Mouse (Mus musculus): ENCODE data around the gene Erich3. TPM values are rescaled to one million over a fixed set of nuclear protein-coding genes. Genes with fewer than 3 reads are reported as not detected.

Gene Erich3
- total and polyA plus RNA-seq, 3 experiments = not detected

DNA sequence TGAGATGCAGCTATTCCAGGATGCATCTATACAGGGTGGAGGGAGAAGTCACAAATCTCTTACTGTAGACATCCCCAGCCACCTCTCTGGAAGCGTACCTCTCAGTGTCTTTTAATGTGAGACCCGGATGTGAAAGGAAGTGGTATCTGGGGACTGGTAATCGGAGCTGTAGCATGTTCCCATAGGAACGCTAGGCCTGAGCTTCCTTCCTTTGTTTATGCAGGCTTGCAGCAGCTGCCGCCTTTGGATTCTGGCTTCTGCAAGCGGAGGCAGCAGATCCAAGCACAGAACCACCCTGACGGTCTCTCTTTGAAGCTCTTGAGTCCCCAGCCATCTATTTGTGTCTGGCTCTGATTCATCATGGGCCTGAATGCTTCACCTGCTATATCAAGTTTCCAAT, 143.0 kb downstream of the Erich3 start:
- Histone ChIP-seq H3K4me1 (ENCODE audit: control insufficient read depth in 1 of 2, insufficient read depth in 2 of 2, low read length in 2 of 2) (no peaks in the 10 kb centered on the region), H3K36me3 (ENCODE audit: control insufficient read depth in 1 of 2, insufficient read depth in 2 of 2, low read length in 2 of 2) (no peaks in the 10 kb centered on the region), H3K79me2 (ENCODE audit: control insufficient read depth, insufficient read depth, low read length, poor library complexity) (no peaks in the 10 kb centered on the region), H3K4me3 (ENCODE audit: control insufficient read depth in 1 of 2, insufficient read depth in 1 of 2, low read depth in 2 of 2, low read length in 2 of 2) (no peak overlapping the region), H3K27me3 (ENCODE audit: control insufficient read depth in 1 of 2, insufficient read depth in 2 of 2, low read length in 2 of 2) (no peaks in the 10 kb centered on the region), H3K9ac (ENCODE audit: control insufficient read depth, low read depth, low read length, poor library complexity, severe bottlenecking) (no peak overlapping the region), H3K9me3 (replicated peaks; ENCODE audit: insufficient read depth, low read length) (no peaks in the 10 kb centered on the region), H3K27ac (ENCODE audit: control insufficient read depth, low read depth, low read length) (no peak overlapping the region)
- no peak for TF ChIP-seq NRF1 (IDR thresholded peaks at IDR 0.05; ENCODE audit: insufficient read depth, low read depth, low read length, poor library complexity, severe bottlenecking)
- TF ChIP-seq GABPA (IDR thresholded peaks at IDR 0.05; ENCODE audit: low read depth, low read length) = no peak
- no peak for TF ChIP-seq JUND (IDR thresholded peaks at IDR 0.05; ENCODE audit: low read depth, low read length)
- no peak for TF ChIP-seq CHD1 (IDR thresholded peaks at IDR 0.05; ENCODE audit: low read depth, low read length)
- TF ChIP-seq MYB (IDR thresholded peaks at IDR 0.05; ENCODE audit: low read depth, low read length) = no peak
- no peak for TF ChIP-seq CHD2 (IDR thresholded peaks at IDR 0.05; ENCODE audit: low read length)
- no peak for TF ChIP-seq ZC3H11A (IDR thresholded peaks at IDR 0.05; ENCODE audit: low read depth, low read length)
- no peak for TF ChIP-seq SMC3 (IDR thresholded peaks at IDR 0.05; ENCODE audit: low read depth, low read length)
- TF ChIP-seq MEF2A (IDR thresholded peaks at IDR 0.05; ENCODE audit: extremely low read depth, insufficient replicate concordance, low read depth, low read length, poor library complexity, severe bottlenecking) = no peak
- no peak for TF ChIP-seq ZNF384 (IDR thresholded peaks at IDR 0.05; ENCODE audit: low read depth, low read length)
- TF ChIP-seq POLR2AphosphoS2 (IDR thresholded peaks at IDR 0.05; ENCODE audit: low read length) = no peak
- TF ChIP-seq ZMIZ1 (IDR thresholded peaks at IDR 0.05; ENCODE audit: low read depth, low read length) = no peak
- no peak for DNase-seq (ENCODE audit: low read depth, low spot score)

DNA sequence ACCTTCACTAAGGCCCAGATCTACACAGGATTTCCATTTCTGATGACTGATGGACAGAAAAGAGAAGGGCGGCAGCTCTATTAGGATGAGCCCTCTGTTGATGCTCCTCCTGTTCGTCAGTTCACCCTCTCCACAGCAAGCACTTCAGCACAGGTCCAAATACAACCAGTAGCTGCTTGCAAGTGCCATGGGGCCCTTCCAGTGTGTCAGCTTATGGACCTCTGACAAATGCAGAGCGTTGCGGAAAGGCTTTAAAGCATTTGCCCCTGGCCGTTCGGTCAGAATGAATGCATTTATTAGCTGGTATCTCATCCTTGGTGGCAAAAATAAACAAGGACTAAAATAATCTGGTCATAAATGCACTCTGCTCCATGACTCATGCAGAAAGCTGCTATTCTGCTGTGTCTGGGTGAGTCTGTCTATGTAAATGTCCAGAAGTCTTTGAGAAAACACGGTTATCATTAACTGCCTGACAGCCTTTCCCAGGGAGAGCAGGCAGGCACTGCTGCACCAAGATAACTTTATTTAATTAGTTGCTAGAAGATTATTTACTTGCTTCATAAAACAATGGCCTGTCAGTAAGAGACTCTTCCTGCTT, 146.7 kb downstream of the Erich3 start:
- no peak for DNase-seq (ENCODE audit: low read depth, low spot score)
- H3K9me3 ChIP-seq (replicated peaks; ENCODE audit: insufficient read depth, low read length) = no peaks in the 10 kb centered on the region
- no peak for TF ChIP-seq ZC3H11A (IDR thresholded peaks at IDR 0.05; ENCODE audit: low read depth, low read length)
- TF ChIP-seq SMC3 (IDR thresholded peaks at IDR 0.05; ENCODE audit: low read depth, low read length) = no peak
- no peak overlapping the region for H3K4me3 ChIP-seq (ENCODE audit: control insufficient read depth in 1 of 2, insufficient read depth in 1 of 2, low read depth in 2 of 2, low read length in 2 of 2)
- no peak overlapping the region for H3K27ac ChIP-seq (ENCODE audit: control insufficient read depth, low read depth, low read length)
- no peaks in the 10 kb centered on the region for H3K79me2 ChIP-seq (ENCODE audit: control insufficient read depth, insufficient read depth, low read length, poor library complexity)
- no peak overlapping the region for H3K9ac ChIP-seq (ENCODE audit: control insufficient read depth, low read depth, low read length, poor library complexity, severe bottlenecking)
- H3K27me3 ChIP-seq (ENCODE audit: control insufficient read depth in 1 of 2, insufficient read depth in 2 of 2, low read length in 2 of 2) = no peaks in the 10 kb centered on the region
- H3K36me3 ChIP-seq (ENCODE audit: control insufficient read depth in 1 of 2, insufficient read depth in 2 of 2, low read length in 2 of 2) = no peaks in the 10 kb centered on the region
- no peaks in the 10 kb centered on the region for H3K4me1 ChIP-seq (ENCODE audit: control insufficient read depth in 1 of 2, insufficient read depth in 2 of 2, low read length in 2 of 2)

DNA sequence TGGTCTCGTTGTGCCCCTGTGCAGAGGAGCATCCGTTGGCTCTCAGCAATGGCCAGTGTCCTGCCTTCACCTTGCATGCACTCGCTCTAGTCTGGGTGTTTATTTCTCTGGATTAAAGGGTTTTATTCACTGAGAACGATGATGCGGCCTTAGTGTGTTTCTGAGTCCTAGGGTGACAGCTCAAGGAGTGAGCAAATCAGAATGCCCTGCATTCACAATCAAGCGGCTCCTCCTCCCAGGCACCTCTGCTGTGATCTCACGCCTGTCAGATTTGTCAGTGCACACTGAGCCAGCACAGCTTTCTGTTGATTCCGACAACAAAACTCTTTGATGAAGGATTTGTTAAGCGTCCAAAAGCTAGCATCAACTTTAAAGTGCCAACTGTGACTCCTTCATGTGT, 147.6 kb downstream of the Erich3 start:
- Histone ChIP-seq H3K27me3 (ENCODE audit: control insufficient read depth in 1 of 2, insufficient read depth in 2 of 2, low read length in 2 of 2) (no peaks in the 10 kb centered on the region), H3K9ac (ENCODE audit: control insufficient read depth, low read depth, low read length, poor library complexity, severe bottlenecking) (no peak overlapping the region), H3K36me3 (ENCODE audit: control insufficient read depth in 1 of 2, insufficient read depth in 2 of 2, low read length in 2 of 2) (no peaks in the 10 kb centered on the region), H3K27ac (ENCODE audit: control insufficient read depth, low read depth, low read length) (no peak overlapping the region), H3K4me1 (ENCODE audit: control insufficient read depth in 1 of 2, insufficient read depth in 2 of 2, low read length in 2 of 2) (no peaks in the 10 kb centered on the region), H3K79me2 (ENCODE audit: control insufficient read depth, insufficient read depth, low read length, poor library complexity) (no peaks in the 10 kb centered on the region), H3K9me3 (replicated peaks; ENCODE audit: insufficient read depth, low read length) (no peaks in the 10 kb centered on the region), H3K4me3 (ENCODE audit: control insufficient read depth in 1 of 2, insufficient read depth in 1 of 2, low read depth in 2 of 2, low read length in 2 of 2) (no peak overlapping the region)
- no peak for DNase-seq (ENCODE audit: low read depth, low spot score)
- no peak for TF ChIP-seq CHD1 (IDR thresholded peaks at IDR 0.05; ENCODE audit: low read depth, low read length)
- no peak for TF ChIP-seq POLR2A (IDR thresholded peaks at IDR 0.05; ENCODE audit: control insufficient read depth in 1 of 2, insufficient read depth in 1 of 2, low read depth in 1 of 2, low read length in 2 of 2, poor library complexity in 1 of 2)
- TF ChIP-seq NRF1 (IDR thresholded peaks at IDR 0.05; ENCODE audit: insufficient read depth, low read depth, low read length, poor library complexity, severe bottlenecking) = no peak
- no peak for TF ChIP-seq MXI1 (IDR thresholded peaks at IDR 0.05; ENCODE audit: low read depth, low read length)
- no peak for TF ChIP-seq SMC3 (IDR thresholded peaks at IDR 0.05; ENCODE audit: low read depth, low read length)
- no peak for TF ChIP-seq RCOR1 (IDR thresholded peaks at IDR 0.05; ENCODE audit: low read depth, low read length)
- TF ChIP-seq MAZ (IDR thresholded peaks at IDR 0.05; ENCODE audit: low read depth, low read length) = no peak
- TF ChIP-seq RAD21 (IDR thresholded peaks at IDR 0.05; ENCODE audit: low read depth, low read length) = no peak
- no peak for TF ChIP-seq CHD2 (IDR thresholded peaks at IDR 0.05; ENCODE audit: low read length)
- TF ChIP-seq UBTF (IDR thresholded peaks at IDR 0.05; ENCODE audit: borderline replicate concordance, insufficient read depth, low read depth, low read length) = no peak
- no peak for TF ChIP-seq ZKSCAN1 (IDR thresholded peaks at IDR 0.05; ENCODE audit: low read depth, low read length)
- TF ChIP-seq ZNF384 (IDR thresholded peaks at IDR 0.05; ENCODE audit: low read depth, low read length) = no peak
- TF ChIP-seq USF1 (IDR thresholded peaks at IDR 0.05; ENCODE audit: low read depth, low read length) = no peak
- TF ChIP-seq EP300 (IDR thresholded peaks at IDR 0.05; ENCODE audit: low read depth in 1 of 2, low read length in 2 of 2) = no peak
- TF ChIP-seq NELFE (IDR thresholded peaks at IDR 0.05; ENCODE audit: low read depth, low read length) = no peak
- no peak for TF ChIP-seq BHLHE40 (IDR thresholded peaks at IDR 0.05; ENCODE audit: borderline replicate concordance, low read depth, low read length)
- no peak for TF ChIP-seq ETS1 (IDR thresholded peaks at IDR 0.05; ENCODE audit: low read depth, low read length)
- TF ChIP-seq CTCF (IDR thresholded peaks at IDR 0.05 in 2 of 3, conservative IDR thresholded peaks at IDR 0.05 in 1 of 3; ENCODE audit: control insufficient read depth in 1 of 3, insufficient read depth in 1 of 3, low read depth in 2 of 3, low read length in 3 of 3, poor library complexity in 1 of 3, severe bottlenecking in 1 of 3) = no peak
- no peak for TF ChIP-seq JUND (IDR thresholded peaks at IDR 0.05; ENCODE audit: low read depth, low read length)

Data from MEL (cell line).